Mouse (Mus musculus) midbrain, embryonic 13.5 days (tissue): ENCODE results near the gene Fam25c. TPM values are rescaled to one million over a fixed set of nuclear protein-coding genes. Genes with fewer than 3 reads are reported as not detected.

Experiments
- ATAC-seq: fragments of 200-750 bp; cut with Nextera tagmentation; 2 replicates; pipeline ENCODE4 v1.8.0; 2017; ENCODE audit warnings: mild to moderate bottlenecking, moderate TSS enrichment, moderate library complexity
- H3K27ac ChIP-seq: fragments of 300-500 bp; sonication (generic); 2 replicates; pipeline ENCODE4 v1.5.1; 2015; ENCODE audit warnings: inconsistent platforms, mild to moderate bottlenecking, moderate library complexity
- H3K27me3 ChIP-seq: fragments of 300-500 bp; sonication (generic); 2 replicates; pipeline ENCODE4 v1.6.1; 2015; ENCODE audit warnings: mild to moderate bottlenecking, inconsistent platforms
- H3K36me3 ChIP-seq: fragments of 300-500 bp; sonication (generic); 2 replicates; pipeline ENCODE4 v1.6.1; 2015; ENCODE audit warnings: mild to moderate bottlenecking, inconsistent platforms
- H3K4me1 ChIP-seq: fragments of 300-500 bp; sonication (generic); replicated peaks from 2 replicates; pipeline ENCODE4 v1.6.1; 2015; ENCODE audit warnings: inconsistent platforms
- H3K4me2 ChIP-seq: fragments of 300-500 bp; sonication (generic); replicated peaks from 2 replicates; pipeline ENCODE4 v1.6.1; 2015; ENCODE audit warnings: moderate library complexity, mild to moderate bottlenecking, inconsistent platforms
- H3K4me3 ChIP-seq: fragments of 300-500 bp; sonication (generic); replicated peaks from 2 replicates; pipeline ENCODE4 v1.5.1; 2015; ENCODE audit warnings: mild to moderate bottlenecking, inconsistent platforms
- H3K9ac ChIP-seq: fragments of 300-500 bp; sonication (generic); replicated peaks from 2 replicates; pipeline ENCODE4 v1.6.1; 2015; ENCODE audit warnings: mild to moderate bottlenecking, inconsistent platforms
- H3K9me3 ChIP-seq: fragments of 300-500 bp; sonication (generic); 2 replicates; pipeline ENCODE4 v1.6.1; 2016; ENCODE audit warnings: mild to moderate bottlenecking, inconsistent platforms
- WGBS: fragments of 180-500 bp; shearing (Covaris S2); methylation state at CpG from one replicate; pipeline ENCODE4 v1.1.7; 2015; 5-methylcytosine and 5-hydroxymethylcytosine counted together
- polyA plus RNA-seq: library from polyadenylated mRNA; unstranded; fragments of >200 nt; fragmentation: Nextera tagmentation; extraction: Ambion mirVana; gene quantifications from 2 replicates; pipeline ENCODE4 v1.2.1, GENCODE M21; 2015

Gene Fam25c
- polyA plus RNA-seq, 1 experiment from 2014 or later = not detected

- Histone ChIP-seq H3K4me1 (no peaks in the 10 kb centered on the region), H3K4me3 (no peak overlapping the region), H3K27ac (no peak overlapping the region), H3K36me3 (no peaks in the 10 kb centered on the region), H3K4me2 (no peak overlapping the region), H3K9me3 (no peaks in the 10 kb centered on the region), H3K9ac (no peak overlapping the region), H3K27me3 (no peaks in the 10 kb centered on the region)
- no peak for ATAC-seq
- 85% methylated on average over 5 of the region's 5 CpGs for WGBS
Observed at GRCm38 (mm10) chr14:34302681-34303242, 52.5 kb downstream of the Fam25c start.

Other genes starting within 250 kb of the Fam25c start
- gene Npy4r, start 202.9 kb downstream of the Fam25c start, polyA plus RNA-seq = 0.11 and 0.14 TPM in 2 replicates
- 5.3 and 5.4 TPM in 2 replicates for gene Gprin2, start 153.8 kb downstream of the Fam25c start, polyA plus RNA-seq
- 0.49 and 0.63 TPM in 2 replicates for gene Syt15, start 135.8 kb downstream of the Fam25c start, polyA plus RNA-seq
- gene Shld2, start 44.9 kb downstream of the Fam25c start, polyA plus RNA-seq = 6.4 and 7.2 TPM in 2 replicates
- 79.2 and 91.7 TPM in 2 replicates for gene Glud1, start 44.7 kb downstream of the Fam25c start, polyA plus RNA-seq
- 57.7 and 61.2 TPM in 2 replicates for gene Sncg, start 19.4 kb upstream of the Fam25c start, polyA plus RNA-seq
- 4.9 and 5.5 TPM in 2 replicates for gene Mmrn2, start 20.0 kb upstream of the Fam25c start, polyA plus RNA-seq
- gene Bmpr1a, start 147.9 kb upstream of the Fam25c start, polyA plus RNA-seq = 18.1 and 21.4 TPM in 2 replicates
- gene 9230112D13Rik, start 167.4 kb upstream of the Fam25c start, polyA plus RNA-seq = not detected in 2 replicates
- gene Ldb3, start 233.2 kb upstream of the Fam25c start, polyA plus RNA-seq = 0.11 and 0.32 TPM in 2 replicates
- gene Opn4, start 244.7 kb upstream of the Fam25c start, polyA plus RNA-seq = 0.16 TPM in 1 of 2 replicates, not detected in the other